Mouse (Mus musculus) WW6 (cell line): ENCODE data around the gene Cdca5.
A peak's percentile ranks its signal among the peaks of the same experiment; 100 is the strongest.

Experiments used
- DNase-seq: peaks from one replicate; pipeline ENCODE4 v3.0.0-alpha.2; 2013; ENCODE audit warnings: low read depth, low spot score

Cdca5 gene

DNA sequence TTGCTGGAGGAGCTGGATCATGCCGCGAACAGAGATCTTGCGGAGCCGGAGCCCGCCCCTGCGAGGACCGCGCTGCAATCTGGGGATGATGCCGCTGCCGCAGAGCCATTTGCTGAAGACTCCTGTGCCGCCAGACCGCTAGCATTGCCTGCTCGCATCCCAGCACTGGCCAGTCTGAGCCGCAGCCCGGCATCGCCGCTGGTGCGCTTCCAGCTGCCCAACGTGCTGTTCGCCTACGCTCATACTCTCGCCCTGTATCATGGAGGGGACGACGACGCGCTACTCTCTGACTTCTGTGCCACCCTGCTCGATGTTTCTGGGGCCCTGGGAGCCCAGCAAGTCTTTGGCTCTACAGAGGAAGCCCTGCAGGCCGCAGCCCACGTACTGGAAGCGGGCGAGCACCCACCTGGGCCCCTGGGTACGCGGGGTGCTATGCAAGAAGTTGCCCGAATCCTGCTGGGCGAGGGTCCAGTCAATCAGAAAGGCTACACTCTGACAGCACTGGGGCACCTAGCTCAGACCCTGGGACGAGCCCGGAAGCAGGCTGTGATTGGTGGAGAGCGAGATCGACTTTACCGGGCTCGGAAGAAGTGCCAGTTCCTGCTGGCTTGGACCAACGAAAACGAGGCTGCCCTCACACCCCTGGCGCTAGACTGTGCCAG is 23.0 kb upstream of the Cdca5 start:
- DNase-seq, result no peak

DNA sequence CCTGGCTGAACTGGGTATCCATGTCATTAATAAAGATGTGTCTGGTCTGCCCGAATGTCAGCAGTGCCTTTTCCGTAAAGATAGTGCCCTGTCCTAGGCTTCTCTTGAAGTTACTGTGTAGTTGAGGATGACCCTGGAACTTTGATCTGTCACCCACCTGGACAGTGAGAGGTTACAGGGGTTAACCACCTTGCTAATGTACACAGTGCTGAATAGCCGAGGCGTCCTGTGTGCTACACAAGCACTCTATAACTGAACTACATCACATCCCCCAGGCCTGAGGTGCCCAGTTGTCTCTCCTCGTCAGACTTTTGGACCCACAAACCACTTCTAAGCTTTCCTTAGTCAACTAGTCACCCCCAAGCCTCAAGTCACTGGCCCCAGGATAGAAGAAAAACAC is 22.4 kb upstream of the Cdca5 start:
- DNase-seq, result no peak

DNA sequence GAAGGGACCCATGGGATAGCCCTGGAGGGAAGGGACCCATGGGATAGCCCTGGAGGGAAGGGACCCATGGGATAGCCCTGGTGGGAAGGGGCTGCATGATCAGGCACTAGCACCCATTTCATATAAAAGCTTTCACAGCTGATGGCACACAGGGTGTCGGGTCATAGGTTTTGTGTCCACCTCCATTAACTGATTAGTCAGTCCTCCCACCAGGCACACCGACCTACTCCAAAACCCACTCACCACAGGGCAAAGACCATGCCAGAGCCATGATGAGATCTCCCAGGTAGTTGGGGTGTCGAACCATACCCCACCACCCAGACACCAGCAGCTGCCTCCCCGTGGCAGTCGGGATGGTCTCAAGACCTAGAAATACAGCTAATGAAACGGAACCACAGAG is 21.7 kb upstream of the Cdca5 start:
- DNase-seq, result no peak

DNA sequence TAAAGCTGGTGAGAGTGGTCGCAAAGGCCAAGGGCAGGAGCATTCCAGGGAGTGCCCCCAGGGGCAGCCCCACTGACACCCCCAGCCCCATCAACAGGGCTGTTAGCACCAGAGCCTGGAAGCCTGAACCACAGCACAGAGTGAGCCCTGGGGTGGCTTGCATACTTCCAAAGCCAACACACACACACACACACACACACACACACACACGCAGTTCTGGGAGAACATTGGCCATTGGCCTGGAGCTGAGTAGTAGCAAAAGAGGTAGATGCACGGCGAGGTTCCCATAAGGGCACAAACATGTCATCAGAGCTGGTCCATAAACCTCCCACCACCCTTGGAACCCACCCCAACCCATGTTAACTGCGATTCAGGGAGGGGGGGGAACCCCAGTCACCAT is 18.2 kb upstream of the Cdca5 start:
- DNase-seq, result no peak

DNA sequence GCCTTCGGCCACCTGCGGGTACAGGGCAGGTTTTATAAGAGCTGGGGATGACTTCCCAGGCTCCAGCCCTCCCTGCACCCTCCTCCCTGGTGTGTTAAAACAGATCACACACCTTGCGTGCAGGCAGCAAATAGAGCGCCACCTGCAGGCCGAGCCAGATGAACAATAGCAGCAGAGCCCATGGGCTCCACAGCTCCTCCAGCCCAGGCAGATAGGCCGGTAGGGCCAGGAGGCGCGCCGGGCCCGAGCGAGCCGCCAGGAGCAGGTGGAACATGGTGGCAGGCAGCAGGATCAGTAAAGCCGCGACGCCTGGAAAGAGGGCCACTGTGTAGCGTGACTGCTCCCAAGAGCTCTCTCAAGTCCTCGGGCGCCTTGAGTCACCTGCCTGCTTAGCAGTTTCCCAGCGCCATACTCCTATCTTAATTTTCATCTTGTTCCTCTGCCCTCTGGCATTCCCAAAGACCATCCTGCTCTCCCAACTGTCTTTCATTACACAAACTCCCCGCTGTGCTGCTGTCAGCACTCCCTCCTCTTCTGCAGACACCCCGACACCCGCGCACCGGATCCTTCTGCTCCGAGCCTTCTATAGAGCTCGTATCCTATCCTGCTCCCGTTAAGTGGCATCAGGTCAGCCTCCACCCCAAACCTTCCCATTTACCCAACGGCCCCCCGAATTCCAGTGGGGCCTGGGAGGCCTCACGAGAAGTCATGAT is 17.6 kb upstream of the Cdca5 start:
- DNase-seq, result peak; percentile 84

DNA sequence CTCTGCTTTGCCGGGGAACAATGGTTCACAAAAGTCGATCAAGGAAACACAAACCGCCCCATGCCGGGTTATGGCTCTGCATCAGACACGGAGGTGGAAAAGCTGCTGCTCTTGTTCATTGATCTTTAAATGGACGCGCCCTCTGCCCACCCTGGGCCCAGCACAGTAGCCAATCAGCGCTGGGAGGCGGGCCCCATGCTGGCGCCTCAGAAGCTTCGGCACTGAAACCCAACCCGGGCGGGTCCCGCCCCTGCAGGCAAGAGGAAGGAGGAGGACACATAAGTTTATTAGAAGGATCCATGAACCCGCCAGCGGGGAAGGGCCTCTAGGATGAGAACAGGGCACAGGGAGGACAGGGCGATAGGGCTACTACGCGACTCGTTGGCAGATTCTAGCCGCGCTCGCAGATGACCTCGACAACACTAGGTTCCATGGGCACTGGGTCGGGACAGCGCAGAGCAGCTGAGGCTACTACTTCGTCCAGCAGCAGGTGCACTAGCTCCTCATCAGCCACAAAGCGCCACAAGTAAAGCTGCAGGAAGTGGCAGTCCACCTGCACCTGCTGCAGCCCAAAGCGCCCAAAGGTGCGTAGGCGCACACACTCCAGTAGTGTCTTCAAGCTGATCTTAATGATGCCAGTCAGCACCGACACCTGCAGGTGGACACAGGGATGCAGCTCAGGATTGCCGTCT is 16.9 kb upstream of the Cdca5 start, which contains the start of gene Tm7sf2:
Gene Tm7sf2, minus strand, starts transcription at position 650 of the 692 bp plus-strand sequence.
- peak; percentile 78 for DNase-seq

DNA sequence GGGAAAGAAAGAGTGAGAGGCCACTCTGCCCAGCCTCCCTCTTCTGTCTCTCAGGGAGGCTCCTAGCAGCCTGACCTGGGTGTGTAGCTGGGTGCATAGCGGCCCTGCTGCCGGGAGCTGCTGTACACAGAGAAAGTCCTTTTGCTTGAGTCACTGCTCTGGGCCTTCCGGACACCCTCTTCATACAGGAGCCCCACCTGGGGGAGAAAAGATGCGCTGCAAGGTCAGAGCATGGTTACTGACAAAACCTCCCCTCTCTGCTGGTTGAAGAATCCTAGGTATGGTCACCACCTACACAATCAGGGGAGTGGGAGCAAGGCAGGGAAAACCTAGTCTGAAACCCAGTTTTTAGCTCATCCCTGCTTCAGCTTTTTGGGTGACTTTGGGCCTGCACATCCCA is 15.8 kb upstream of the Cdca5 start:
- DNase-seq, result no peak

DNA sequence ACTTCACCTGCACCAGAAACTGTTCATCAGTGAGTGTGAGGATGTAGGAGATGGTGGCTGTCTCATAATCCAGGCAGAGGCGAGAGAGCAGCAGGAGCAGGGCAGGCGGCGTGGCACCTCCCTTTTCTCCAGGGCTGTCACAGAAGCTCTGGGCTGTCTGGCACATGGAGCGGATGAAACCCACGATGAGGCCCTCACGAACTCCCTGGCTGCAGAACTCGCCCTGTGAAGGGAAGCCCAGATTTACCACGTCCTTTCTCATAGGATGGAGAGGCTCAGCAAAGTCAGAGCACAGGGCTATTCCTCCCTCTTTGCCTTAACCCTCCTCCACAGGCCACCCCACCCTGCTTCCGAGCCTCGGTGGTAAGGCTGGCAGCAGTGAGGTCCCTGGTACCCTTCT is 14.9 kb upstream of the Cdca5 start:
- no peak for DNase-seq

DNA sequence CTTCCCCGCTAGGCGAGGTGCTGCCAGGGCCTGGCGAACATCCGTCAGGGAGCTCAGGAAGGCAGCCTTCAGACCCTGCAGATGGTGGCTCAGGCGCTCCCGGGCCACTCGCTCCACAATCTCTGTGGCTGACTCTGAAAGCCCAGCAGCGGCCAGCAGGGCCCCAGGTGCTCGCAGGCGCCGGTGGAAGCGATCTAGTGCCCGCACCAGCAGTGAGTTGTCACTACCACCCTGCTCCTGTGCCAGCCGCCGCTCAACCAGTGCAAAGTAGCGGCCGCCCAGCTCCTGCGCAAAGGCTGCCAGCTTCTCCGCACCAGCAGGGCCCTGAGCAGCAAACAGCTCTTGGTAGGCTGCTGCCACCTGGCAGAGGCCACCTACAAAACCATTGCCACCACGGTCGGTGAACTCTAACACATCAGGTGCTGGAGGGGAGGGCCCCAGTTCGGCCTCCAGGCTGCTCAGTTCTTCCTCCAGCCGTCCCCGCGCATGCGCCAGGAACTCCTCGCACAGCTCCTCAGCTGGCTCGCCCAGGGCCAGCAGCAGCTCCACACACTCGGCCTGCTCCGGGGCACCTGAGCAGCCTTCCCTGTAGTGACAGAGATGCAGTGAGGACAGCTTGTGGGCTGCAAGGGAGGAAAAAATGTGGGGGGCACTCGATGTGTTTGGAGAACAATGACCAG is 14.1 kb upstream of the Cdca5 start:
- DNase-seq, result no peak

DNA sequence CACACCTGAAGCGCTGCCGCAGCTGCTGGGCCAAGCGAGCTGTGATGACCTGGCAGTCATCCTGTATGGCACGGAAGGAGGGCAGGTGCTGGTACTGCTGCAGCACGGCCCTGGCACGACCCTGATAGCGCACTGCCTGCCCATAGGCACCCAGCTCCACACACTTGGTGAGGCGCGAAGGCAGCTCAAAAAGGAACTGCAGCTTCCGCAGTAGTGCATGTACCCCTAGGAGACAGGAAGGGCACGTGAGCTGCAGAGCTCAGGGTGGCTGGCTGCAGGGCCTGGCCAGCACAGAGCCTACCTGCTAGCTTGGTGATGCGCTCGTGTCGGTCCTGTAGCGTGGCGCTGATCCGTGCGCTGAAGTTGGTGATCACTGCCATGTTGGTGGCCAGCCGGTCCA is 13.5 kb upstream of the Cdca5 start:
- no peak for DNase-seq

DNA sequence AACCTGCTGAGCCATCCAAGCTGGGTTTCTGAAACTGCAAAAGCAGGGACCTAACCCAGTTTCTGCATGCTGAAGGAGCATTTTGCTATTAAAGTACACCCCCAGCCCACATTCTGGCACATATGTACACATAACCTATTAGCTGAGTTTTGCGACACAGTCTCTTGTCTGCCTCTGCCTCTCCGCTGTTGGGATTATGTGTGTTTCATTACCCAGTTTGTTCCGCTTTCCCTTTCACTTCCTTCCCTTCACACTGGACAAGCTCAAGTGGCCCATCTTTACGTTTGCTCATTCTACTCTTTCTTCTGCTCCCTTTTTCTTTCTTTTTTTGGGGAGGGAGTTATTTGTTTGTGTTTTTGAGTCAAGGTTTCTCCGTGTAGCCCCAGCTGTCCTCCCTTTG is 10.9 kb upstream of the Cdca5 start:
- no peak for DNase-seq

DNA sequence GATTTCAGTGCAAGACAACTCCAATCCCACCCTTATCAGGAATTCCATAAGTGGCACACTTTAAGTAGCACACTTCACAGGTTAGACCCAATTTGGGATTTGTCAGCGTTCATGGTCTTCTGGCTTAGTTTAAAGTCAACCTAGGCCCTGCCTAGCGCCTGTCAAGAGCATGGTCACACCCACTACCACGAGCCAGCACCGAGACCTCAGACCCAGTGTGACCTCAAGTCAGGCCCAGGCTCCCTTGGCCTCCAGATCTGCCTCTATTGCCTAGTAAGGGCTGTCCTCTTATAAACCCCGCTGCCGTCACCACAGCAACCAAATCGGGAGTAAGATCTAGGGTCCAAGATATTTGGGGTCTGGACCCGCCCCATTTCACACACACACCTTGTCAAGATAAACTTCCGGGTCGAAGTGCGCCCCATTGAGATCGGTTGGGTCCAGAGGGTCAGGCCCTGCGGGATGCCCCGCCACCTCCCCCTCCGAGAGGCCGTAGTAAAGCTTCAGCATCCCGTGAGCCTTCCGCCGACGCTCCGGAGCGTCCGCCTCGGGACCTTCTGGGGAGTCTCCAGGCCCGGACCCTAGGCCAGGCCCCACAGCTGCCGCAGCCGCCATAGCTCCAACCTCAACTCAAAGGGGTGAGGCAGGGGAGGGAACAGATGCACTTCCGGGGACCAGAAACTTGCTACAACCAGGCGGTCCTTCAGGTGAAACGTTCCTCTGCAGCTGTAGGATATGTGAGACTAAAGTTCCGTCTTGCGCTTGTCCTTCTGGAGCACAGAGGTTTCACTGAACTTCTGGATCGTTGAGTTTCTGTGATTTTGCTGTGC is 8.0 kb upstream of the Cdca5 start, which contains the start of gene Vps51:
Gene Vps51, minus strand, starts transcription at position 668 of the 830 bp plus-strand sequence.
- DNase-seq, result peak; percentile 72

DNA sequence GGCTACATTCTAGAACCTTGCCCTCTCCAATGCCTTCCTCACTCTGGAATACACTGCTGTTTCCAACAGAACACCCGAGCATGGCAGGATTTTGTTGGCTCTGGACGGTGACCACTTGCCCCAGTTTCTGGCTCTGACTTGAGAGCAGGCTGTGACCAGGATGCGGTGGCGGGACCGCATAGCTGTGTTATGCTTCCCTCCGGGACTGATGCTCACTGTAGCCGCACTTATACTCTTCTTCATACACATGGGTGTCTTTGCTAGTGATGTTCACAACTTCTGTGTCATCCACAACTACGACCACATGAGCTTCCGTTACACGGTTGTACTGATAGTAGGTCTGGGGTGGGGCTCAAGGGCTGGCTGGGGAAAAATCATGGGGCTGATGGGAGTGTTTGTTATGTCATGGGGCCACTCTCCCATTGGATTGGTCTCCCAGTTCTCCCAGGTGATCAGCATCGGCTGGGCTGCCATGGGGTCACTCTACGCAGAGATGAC is 4.8 kb upstream of the Cdca5 start, which contains the start of gene Tmem262:
Gene Tmem262, plus strand, starts transcription at position 51 of the 498 bp plus-strand sequence.
- DNase-seq, result no peak

DNA sequence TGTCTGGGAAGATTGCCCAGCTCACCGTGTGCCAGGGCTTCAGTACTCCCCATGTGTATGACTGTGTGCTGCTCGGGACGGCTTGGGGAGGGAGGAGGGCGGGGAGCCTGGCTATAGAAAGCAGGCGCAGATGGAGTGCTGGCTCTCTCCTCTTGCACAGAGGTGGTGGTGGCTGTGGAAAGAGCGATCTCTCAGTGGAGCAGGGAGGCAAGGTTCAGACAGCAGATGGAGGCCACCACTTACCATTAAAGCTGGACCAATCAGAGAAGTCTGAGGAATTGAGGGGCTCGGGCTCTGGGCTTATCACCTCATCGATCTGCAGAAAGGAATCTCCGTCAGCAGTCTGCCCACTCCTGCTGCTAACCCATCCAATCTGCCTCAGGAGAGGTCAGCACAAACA is 2.6 kb upstream of the Cdca5 start, which contains the start of gene Gm28374:
Gene Gm28374, minus strand, starts transcription at position 101 of the 400 bp plus-strand sequence.
- DNase-seq, result no peak

DNA sequence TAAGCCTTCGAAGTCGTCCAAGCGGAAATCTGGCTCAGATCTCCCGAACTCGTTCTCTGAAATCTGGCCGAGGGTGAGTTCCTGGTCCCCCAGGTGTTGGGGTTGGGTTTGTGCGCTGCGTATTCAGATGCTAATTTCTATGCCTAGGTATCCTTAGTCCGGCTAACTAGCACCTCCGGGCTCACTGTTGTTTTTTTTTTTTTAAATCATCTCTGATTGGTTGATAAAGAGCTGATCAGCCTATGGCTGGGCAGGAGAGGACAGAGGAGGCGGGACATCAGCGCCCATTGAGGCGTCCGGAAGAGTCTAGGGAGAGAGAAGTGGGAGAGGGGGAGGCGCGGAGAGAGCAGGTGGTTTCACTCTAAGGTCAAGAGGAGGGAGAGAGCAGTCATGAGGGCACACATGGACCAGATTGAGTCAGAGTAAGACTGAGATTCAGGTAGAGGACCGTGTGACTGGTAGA is 665 bp downstream of the Cdca5 start:
- peak; percentile 65 for DNase-seq

DNA sequence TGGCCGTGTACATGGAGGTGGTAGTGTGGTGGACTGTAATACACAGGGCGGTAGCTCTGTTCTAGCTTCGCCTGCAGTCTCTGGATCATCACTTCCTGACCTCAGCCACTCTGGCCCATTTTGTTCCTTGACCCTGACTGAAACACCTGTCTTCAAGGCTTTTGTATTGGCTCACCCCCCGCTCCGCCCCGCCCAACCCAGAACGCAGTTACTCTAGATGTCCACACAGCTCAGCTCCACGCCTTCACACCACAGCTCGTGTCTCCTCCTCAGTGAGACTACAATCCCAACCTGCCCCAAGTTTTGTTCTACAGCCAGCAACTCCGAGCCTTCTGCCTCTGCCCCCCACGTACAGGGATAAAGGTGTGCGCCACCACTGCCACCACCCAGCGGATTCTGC is 4.1 kb downstream of the Cdca5 start:
- no peak for DNase-seq

DNA sequence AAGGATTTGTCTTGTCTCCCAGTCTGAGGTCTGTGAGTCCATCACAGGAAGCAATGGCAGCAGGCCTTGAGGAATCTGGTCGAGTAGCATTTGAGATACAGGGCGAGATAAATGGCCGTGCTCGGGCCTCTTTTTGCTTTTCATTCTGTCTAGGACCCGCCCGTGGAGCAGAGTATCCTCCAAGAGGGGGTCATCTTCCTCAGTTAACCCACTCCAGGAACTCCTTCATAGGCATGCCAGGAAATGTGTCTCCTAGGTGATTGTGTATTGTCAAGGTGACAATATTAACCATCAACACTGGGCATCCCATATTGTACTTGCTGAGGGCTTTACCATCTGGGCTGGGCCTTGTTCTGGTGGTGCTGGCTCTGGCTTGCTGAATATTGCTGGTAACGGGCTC is 9.3 kb downstream of the Cdca5 start, which contains the start of gene AC131692.1:
Gene AC131692.1, plus strand, starts transcription at position 301 of the 400 bp plus-strand sequence.
- DNase-seq, result no peak

DNA sequence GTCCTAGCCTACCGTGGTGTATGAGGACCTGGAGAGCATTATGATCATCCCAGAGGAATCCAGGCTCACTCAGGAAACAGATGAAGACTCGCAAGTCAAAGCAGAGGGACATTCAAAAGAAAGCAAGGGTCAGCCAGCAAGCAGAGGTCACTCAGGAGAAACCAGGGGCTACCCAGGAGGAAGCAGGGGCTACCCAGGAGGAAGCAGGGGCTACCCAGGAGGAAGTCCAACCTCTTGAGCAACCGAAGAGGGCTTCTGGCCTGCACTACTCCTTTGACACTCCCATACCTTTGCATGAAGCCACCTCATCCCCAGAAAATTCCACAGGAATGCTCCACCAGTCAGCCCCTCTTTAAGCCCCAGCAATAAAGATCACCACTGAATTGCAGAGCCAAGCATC is 13.1 kb downstream of the Cdca5 start:
- DNase-seq, result no peak

DNA sequence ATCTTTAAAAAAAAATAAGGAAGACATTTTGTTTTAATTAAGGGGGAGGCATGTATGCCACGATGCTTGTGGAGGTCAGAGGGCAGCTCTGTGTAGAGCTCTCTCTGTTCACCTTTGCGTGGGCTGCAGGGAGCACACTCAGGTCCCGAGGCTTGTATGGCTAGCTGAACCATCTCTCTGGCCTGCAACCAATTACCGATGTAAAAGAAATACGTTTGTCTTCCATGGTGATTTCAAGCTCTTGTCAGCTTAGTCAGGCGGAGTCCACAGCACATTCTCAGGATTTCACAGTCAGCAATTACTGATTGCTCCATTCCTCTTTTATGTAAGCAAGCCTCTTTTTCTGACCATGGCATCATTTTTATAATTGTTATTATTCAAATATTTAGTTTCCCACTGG is 16.4 kb downstream of the Cdca5 start:
- no peak for DNase-seq

DNA sequence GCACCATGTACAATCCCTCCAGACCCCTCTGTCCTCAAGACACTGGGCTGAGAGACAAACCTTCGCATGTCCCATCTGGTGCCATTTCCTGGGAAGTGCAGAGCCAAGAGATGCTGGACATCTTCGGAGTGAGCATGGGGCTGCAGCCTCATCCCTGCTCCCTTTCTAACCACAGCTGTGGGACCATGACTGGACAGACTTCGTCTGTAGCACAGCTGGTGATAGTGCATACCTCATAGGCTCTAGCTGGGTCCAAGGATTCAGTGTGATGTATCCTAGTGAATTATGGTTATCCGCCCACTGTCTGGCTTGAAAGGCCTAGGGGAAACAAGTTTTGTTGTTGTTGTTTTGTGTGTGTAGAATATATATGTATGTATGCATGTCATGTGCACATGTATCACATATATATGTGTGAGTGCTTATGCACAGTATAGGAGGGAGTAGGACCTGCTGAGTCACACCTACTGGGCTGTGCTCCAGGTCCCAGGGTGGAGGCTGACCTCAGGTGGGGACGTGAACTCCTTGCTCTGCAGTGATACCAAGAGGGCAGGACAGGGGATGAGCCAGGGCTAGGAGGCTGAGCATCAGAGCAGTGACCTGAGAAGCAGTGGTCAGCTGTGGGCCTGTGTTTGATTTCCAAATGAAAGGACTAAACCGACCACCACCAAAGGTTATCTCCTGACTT is 17.5 kb downstream of the Cdca5 start:
- no peak for DNase-seq
